Mouse (Mus musculus) Patski (cell line): Measurements from ENCODE around the gene Numbl. TPM values are rescaled to one million over a fixed set of nuclear protein-coding genes. Genes with fewer than 3 reads are reported as not detected.

Source experiments
- ATAC-seq: fragments of 100-300 bp; one replicate; pipeline ENCODE4 v1.8.0; 2021
- CTCF ChIA-PET: fragments of 350-600 bp; sonication (Branson Sonifier 250); formaldehyde crosslinking; loops from one replicate; lab custom pipeline; 2022; ENCODE audit warnings: inconsistent platforms; lab: Charles Lee
- POLR2A ChIA-PET: fragments of 350-600 bp; sonication (Branson Sonifier 250); formaldehyde crosslinking; loops from one replicate; lab custom pipeline; 2022; ENCODE audit warnings: antibody characterized with exemption, inconsistent platforms; lab: Charles Lee
- DNase-seq: peaks from one replicate; pipeline ENCODE4 v3.0.0-alpha.2; 2011; ENCODE audit warnings: low read depth, low spot score
- H3K27me3 ChIP-seq: fragments of 371-371 bp; one replicate; pipeline ENCODE4 v1.5.1; 2021
- CTCF ChIP-seq: fragments of 100-300 bp; IDR thresholded peaks from one replicate; pipeline ENCODE4 v1.5.1; 2021
- in situ Hi-C: fragments of 300-500 bp; cut with MboI; formaldehyde crosslinking; loops from 3 replicates; pipeline ENCODE4 v1.11.1; 2018; ENCODE audit warnings: low pct_unique_long_range_greater_than_20kb, mixed read lengths
- polyA plus RNA-seq: library from polyadenylated mRNA; unstranded; gene quantifications from one replicate; pipeline ENCODE4 v1.2.3, GENCODE M21; 2021

Gene Numbl
- polyA plus RNA-seq, 1 experiment from 2014 or later = 9.6 TPM

DNA sequence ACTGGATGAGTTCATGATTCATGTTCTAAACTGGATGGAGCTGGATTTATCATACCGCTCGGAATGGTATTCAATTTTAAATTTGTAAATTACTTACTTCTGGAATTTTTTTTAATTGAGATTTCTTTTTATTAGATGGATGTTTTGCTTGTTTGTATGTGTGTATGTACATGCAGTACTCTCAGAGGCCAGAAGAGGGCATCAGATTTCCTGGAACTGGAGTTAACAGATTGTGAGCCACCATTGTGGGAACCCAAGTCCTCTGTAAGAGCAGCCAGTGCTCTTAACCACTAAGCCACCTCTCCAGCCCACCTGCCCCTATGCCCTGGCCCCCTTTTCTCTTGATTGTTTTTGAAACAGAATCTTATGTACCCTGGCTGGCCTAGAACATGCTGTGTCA is 9.1 kb upstream of the Numbl start:
- no peak for DNase-seq
- ChIA-PET POLR2A (no interaction called here), CTCF (interaction anchor here (0.7 to 2.2 kb wide), 3 partner anchors 16 to 37 kb away, joined by 3 to 5 read pairs (median 3); partner anchors contain the start of gene Coq8b)
- no peak for ATAC-seq
- H3K27me3 ChIP-seq = no peaks in the 10 kb centered on the region
- in situ Hi-C loops = no loop called here
- peak; percentile 62 for TF ChIP-seq CTCF

DNA sequence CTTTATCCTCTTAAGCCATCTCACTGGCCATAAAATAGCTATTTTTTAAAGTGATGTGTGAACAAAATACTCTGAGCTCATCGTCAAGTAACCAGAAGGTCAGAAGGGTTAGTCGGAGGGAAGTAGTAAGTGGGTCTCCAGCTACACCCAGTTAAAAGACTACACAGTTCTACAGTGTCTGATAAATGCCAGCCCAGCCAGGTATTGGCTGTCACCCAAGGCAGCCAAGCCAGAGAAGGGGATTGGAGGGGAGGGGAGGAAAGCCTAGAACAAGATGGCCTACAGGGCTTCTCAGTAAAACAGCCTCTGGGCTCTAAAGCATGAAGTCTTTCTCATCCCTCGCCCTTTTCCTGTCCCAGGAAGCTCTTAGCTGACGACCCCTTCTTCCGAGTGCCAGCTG is 8.3 kb upstream of the Numbl start:
- in situ Hi-C loops = no loop called here
- ChIA-PET POLR2A (no interaction called here), CTCF (interaction anchor here (0.7 to 2.2 kb wide), 3 partner anchors 10 to 36 kb away, joined by 3 to 5 read pairs (median 4); no protein-coding TSS in a partner anchor)
- no peak for ATAC-seq
- H3K27me3 ChIP-seq = no peaks in the 10 kb centered on the region
- TF ChIP-seq CTCF = no peak
- no peak for DNase-seq

DNA sequence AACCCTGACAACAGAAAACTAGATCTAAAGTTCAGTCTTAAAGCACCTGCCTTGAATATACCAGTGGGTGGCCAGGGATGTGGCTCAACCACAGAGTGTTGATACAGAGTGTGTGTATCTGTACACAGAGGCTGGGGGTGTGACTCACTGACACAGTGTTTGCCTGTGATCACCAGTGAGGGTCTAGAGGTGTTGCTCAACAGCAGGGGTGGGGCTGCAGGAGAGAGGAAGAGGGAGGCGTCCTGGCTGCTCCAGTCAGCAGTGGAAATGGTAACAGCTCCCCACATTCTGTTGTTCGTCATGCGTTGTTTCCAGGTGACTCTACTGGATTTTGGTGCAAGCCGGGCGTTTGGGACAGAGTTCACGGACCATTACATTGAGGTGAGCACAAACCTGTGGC is 6.3 kb upstream of the Numbl start:
- H3K27me3 ChIP-seq = no peaks in the 10 kb centered on the region
- ChIA-PET CTCF (no interaction called here), POLR2A (no interaction called here)
- DNase-seq = no peak
- ATAC-seq = no peak
- in situ Hi-C loops = no loop called here
- no peak for TF ChIP-seq CTCF

DNA sequence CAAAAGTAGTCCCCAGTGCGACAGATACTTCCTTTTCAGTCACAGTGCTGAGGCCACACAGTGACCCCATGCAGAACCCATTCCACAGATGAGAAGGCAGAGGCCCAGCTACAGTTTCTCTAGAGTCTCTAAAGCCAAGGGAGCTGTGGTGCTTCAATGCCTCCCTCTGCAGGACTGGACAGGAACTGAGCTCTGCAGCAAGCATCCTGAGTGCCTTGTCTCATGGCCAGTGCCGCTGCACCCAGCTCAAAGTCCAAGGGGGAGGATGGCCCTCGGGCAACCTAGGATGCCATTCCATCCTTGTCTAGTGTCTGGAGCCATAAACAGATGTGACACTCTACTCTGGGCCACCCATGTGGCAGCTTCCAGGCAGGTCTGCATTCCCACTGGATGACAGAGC is 2.5 kb upstream of the Numbl start:
- ATAC-seq = no peak
- POLR2A ChIA-PET = no interaction called here

DNA sequence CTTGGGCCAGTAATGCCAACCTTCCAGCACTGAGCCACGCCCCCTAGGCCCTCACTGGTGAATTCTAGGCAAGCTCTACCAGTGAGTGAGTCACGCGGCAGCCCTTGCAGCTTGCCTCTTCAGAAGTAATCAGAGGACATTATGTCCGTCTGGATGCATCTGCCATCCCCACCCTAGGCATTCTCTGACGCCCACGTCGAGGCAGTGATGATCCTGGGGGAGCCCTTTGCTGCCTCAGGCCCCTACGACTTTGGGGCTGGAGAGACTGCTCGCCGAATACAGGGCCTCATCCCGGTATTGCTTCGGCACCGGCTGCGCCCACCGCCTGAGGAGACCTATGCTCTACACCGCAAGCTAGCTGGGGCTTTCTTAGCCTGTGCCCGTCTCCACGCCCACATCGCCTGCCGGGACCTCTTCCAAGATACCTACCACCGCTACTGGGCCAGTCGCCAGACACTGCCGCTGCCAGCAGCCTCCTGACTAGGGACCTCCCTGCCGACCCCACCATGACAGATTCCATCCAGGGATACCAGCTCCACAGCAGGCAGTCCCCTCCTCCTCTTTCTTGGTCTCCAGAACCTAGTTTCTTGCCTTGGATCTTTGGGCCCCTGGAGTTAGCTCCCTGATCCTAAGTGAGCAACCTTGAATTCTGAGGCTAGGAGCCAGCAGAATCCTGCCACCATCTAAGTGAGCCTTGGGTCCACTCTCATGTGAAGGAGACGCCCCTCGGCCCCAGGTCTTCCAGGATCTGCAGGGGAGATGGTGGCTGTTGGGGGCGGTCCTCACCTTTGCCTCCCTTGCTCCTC is 984 bp upstream of the Numbl start:
- ChIA-PET POLR2A (no interaction called here), CTCF (interaction anchor here (1.3 kb wide), 1 partner anchor 19 kb away, joined by 4 read pairs; no protein-coding TSS in a partner anchor)
- ATAC-seq (no peak), DNase-seq (no peak)
- TF ChIP-seq CTCF = no peak
- no peaks in the 10 kb centered on the region for H3K27me3 ChIP-seq
- in situ Hi-C loops = no loop called here

More for the DNA sequence above, 2.5 kb upstream of the Numbl start:
- TF ChIP-seq CTCF = no peak
- in situ Hi-C loops = no loop called here
- CTCF ChIA-PET = interaction anchor here (1.3 kb wide), 2 partner anchors 12 to 20 kb away, joined by 4 read pairs; no protein-coding TSS in a partner anchor
- no peaks in the 10 kb centered on the region for H3K27me3 ChIP-seq
- DNase-seq = no peak

DNA sequence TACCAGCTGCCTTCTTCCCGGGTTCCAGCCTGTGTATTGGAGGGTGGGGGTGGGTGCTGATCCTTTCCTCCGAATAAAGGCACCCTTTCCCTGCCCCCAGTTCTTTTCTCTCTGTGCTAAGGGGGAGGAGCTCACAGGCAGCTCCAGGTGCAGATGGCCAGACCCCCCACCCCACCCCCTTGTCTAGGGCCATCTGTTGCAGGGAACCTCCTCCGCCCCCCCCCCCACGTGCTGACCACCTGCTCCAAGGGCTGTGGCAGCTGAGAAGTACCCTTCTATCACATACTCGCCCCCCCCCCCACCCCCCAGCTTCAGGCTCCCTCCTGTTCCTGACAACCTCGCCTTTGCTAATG is 405 bp upstream of the Numbl start:
- DNase-seq = no peak
- POLR2A ChIA-PET = no interaction called here

DNA sequence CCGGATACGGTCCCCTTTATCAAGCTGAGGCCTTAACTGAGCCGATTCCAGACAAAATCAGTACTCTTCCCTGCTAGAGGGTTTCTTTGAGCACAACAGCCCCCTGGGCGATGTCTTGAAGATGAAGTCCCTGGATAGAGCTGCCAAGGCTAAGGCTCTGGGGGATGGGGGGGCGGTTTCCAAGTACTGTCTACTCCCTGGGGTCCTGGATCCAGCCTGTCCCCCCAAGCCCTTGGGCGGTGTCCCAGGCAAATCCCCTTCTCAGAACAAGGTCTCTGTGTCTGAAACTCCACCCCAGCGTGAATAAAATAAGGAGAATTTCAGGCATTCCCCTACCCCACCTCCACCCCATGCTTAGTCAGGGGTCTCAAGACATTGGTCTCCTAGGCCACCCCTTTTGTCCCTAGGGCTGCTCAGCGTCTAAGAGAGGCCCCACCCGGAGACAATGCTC is 1.1 kb downstream of the Numbl start:
- in situ Hi-C loops = no loop called here
- CTCF ChIA-PET = interaction anchor here (1.5 kb wide), 1 partner anchor 9 kb away, joined by 4 read pairs; no protein-coding TSS in a partner anchor
- no peak for TF ChIP-seq CTCF
- no peaks in the 10 kb centered on the region for H3K27me3 ChIP-seq
- ATAC-seq = no peak
- DNase-seq = no peak
- POLR2A ChIA-PET = no interaction called here

More for the DNA sequence above, 405 bp upstream of the Numbl start:
- ATAC-seq = no peak
- H3K27me3 ChIP-seq = no peaks in the 10 kb centered on the region
- no peak for TF ChIP-seq CTCF
- CTCF ChIA-PET = no interaction called here
- in situ Hi-C loops = no loop called here

DNA sequence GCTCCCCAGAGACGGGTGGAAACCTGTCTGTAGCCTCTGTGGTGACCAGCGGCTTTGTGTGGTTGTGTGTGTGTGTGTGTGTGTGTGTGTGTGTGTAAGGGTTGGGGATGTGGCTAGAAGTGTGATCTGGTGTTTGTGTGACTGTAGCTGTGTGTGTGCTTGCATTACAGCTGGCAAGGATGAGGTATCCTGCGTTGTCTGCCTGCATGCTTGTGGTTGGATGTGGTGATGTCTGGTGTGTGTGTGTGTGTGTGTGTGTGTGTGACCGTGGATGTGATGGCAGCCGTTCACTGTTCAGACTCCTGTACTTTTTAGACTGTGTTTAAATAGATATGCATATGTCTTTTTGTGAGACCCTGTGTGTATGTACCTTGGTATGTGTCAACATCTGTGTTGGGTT is 1.5 kb downstream of the Numbl start:
- in situ Hi-C loops = no loop called here

DNA sequence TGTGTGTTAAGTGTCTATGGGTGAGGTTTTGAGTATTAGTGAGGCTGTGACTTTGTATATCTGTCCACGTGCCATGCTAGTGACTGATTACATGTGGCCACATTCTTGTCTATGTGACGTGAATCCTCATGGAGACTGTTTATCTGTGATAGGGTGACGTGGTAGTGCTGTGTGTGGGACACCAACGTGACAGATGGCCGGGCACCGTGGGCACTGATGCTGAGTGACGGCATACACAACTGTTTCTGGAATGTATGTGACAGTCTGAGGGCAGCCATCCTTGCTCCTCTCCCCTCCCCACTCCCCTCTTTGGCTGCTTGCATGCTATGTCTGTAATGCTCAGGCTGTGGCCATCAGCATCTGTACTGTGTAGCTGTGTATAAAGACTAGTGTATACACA is 2.6 kb downstream of the Numbl start:
- H3K27me3 ChIP-seq = no peaks in the 10 kb centered on the region
- CTCF ChIA-PET = no interaction called here
- ATAC-seq = no peak
- in situ Hi-C loops = no loop called here
- no peak for DNase-seq
- POLR2A ChIA-PET = no interaction called here
- no peak for TF ChIP-seq CTCF

More for the DNA sequence above, 1.5 kb downstream of the Numbl start:
- no peaks in the 10 kb centered on the region for H3K27me3 ChIP-seq
- no peak for DNase-seq
- no peak for ATAC-seq
- POLR2A ChIA-PET = no interaction called here
- TF ChIP-seq CTCF = no peak
- CTCF ChIA-PET = interaction anchor here (1.5 kb wide), 1 partner anchor 10 kb away, joined by 4 read pairs; no protein-coding TSS in a partner anchor

DNA sequence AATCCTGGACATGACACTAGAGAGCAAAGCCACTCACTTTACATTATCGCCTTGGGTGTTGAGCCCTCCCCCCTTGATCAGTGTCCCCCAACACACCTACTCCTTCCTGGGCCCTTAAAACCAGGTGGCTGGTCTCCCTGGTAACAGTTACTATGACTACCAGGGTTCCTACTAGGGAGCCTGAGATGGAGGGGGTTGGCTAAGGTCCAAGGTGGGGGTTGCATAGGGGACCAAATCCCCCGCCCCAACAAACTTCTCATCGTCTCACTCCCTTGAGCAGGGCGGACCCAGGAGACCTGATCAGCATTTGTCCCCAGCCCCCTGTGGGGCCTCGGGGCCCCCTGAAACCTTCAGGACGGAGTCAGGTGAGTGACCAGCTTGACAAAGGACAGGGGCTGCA is 3.7 kb downstream of the Numbl start:
- ATAC-seq = no peak
- POLR2A ChIA-PET = no interaction called here
- DNase-seq = no peak
- in situ Hi-C loops = no loop called here
- no peaks in the 10 kb centered on the region for H3K27me3 ChIP-seq
- TF ChIP-seq CTCF = no peak
- CTCF ChIA-PET = no interaction called here

DNA sequence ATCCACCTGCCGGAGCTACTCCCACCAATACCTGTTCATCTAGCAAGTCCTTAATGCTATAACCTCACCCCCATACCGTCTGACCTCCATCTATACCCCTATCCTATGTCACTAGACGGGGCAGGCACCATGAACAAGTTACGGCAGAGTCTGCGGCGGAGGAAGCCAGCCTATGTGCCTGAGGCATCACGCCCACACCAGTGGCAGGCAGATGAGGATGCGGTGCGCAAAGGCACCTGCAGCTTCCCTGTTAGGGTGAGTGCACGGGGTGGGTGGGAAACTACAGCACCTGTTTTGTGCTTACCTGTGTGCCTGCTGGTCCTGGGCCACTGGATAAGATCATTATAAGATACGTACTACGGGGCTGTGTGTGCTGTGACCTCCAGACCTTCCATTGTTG is 6.5 kb downstream of the Numbl start:
- POLR2A ChIA-PET = no interaction called here
- no peak for ATAC-seq
- H3K27me3 ChIP-seq = no peaks in the 10 kb centered on the region
- no peak for DNase-seq
- TF ChIP-seq CTCF = no peak
- in situ Hi-C loops = no loop called here
- CTCF ChIA-PET = no interaction called here
